Mouse (Mus musculus): ENCODE results near the gene Nav2.

Nav2 gene

DNA sequence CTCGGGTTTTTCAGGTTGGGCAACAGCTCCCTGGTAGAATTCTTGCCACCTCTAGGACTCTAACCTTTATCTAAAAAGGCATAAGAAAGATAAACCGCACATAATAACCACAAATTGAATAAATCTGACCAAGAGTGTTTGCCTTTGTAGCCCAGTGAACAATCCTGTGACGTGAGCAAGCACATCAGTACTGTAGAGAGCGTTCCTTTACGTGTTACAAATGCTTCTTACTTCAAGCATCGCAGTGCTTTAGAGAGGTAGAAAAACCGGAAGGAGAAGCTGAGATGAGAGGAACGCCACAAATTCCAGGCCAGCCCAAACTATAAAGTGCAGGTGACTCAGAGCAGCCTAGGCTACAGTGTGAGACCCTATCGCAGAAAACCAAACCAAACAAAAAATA, 503.3 kb downstream of the Nav2 start:
- in situ Hi-C loops (cut with MboI; ENCODE audit: low sequenced_read_pairs): no loop called here

DNA sequence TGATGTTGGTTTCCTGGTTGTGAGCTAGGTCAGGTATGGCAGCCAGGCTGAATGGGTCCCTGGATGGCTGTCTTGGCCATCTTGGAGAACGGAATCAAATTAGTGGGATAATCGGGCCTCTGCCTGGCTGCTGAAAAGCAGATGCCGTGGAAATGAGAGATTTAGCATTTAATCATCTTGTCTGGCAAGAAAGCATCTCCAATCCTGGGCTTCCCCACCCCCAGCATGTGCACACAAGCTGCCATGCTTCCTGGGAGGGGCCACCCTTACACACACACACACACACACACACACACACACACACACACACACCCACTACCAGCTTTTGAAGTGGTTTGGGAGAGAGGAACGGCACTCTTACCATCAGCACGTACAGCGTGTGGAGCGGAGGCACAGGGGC, 506.6 kb downstream of the Nav2 start:
- in situ Hi-C loops (cut with MboI; ENCODE audit: low sequenced_read_pairs): no loop called here

DNA sequence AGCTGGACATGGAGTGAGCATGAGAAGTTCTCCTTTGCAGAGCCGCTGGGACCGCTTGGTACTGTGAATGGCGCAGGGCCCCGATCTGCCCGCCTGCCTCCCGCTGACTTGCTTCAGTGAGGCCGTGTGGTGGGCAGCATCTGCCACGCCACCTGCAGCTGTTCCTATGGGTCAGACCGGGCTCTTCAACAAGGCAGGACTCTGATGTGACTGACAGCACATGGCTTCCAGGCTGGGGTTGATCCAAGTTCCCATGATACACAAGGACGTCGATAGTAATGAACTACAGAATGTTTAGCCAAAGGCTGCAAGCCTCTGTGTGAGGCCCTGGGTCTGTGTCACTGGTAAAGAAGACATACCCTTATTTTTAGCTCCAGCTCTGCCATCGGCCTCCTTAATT, 507.2 kb downstream of the Nav2 start:
- in situ Hi-C loops (cut with MboI; ENCODE audit: low sequenced_read_pairs): no loop called here

DNA sequence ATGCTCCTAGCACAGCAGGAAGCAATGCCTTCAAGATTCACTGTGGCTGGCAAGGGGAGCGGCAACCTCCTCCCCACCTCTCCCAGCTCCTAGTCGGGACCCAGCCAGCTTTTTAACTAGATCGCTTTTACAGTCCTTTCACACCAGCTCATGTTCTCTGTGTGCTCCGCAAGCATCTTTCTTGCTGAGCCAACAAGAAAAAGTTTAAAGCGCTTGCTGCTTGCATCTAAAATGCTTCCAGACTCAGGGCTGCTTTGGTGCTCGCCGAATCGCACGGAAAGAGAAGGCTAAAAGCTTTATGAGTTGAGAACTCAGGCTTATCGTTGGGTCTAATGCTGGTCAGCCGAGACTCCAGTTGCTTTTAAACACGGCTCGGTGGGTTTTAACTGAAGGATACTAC, 510.3 kb downstream of the Nav2 start:
- in situ Hi-C loops (cut with MboI; ENCODE audit: low sequenced_read_pairs): no loop called here

DNA sequence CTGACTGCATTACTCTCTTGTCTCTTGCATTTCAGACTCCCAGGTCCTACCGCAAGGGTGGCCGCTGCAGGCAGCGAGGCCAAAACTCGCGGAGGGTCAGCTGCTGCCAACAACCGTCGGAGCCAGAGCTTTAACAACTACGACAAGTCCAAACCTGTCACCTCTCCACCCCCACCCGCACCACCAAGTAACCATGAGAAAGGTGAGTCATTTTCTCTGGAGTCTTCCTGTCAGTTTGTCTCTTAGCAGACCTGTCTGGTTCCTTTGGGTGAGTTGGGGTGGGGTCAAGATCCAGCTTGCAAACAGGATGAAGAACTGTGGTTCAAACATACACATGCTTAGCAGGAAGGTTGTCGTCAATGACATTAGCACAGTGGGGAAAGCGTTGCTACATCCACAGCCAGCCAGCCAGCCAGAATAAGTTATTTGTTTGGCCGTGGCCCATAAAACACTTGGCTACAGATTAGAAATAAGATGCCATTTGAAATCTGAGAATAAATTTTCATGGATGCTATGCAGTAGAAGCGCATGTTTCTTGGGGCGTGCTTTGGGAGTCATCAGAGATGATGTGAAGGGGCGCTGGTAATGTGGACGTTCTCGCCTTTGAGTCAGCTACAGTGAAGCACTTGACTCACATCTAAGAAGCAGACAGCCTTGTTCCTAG, 511.8 kb downstream of the Nav2 start:
- in situ Hi-C loops (cut with MboI; ENCODE audit: low sequenced_read_pairs): no loop called here

DNA sequence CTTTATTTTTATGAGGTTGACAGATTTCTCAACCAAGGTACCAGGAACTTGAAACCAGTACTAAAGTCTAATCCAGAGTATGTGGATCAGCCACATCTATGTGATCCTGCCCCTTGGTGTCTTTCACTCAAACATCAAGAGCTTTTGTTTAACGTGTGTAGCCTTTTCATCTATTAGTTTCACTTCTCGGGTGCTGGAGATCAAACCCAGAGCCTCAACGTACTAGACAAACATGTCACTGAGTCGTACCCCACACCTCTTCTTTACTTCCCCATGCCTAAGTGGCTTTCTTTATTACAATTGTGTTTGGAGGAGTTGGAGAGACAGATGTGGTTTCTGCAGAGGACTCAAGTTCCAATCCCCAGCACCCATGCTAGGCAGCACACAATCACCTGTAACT, 512.7 kb downstream of the Nav2 start:
- in situ Hi-C loops (cut with MboI; ENCODE audit: low sequenced_read_pairs): no loop called here

DNA sequence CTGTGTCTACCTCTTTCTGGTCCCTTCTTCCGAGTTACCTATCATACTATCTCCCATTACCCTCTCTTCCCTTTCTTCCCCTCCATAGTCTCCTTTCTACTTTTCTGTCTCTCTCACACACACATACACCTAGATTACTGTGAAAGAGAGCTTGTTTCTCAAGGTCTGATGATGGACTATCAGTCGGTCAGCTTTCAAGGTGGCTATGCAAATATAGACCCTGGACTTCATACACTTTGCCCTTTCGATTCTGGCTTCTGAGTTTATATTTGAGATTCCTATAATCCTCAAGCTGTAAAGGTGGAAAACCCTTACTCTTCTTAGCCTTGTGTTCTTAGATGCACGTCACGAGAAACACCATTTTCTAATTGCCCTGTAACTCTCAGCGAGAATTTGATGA, 515.4 kb downstream of the Nav2 start:
- in situ Hi-C loops (cut with MboI; ENCODE audit: low sequenced_read_pairs): no loop called here

DNA sequence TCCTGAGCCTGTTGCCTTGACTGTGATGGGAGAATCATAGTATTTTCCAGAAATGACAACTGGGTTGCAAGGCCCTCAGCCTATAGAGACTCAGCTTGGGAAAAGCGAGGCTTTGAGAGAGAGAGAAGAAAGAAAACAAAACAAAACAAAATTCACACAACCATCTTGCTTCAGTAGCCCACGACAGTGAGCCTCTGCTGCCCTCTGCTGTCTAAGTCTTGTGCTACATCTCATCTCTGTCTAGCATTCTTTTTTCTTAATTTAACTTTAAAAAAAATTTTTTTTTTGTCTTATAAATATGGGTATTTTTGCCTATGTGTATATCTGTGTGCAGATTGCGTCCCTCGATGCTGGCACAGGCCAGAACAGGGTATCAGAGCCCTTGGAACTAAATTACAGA, 517.5 kb downstream of the Nav2 start:
- in situ Hi-C loops (cut with MboI; ENCODE audit: low sequenced_read_pairs): no loop called here

DNA sequence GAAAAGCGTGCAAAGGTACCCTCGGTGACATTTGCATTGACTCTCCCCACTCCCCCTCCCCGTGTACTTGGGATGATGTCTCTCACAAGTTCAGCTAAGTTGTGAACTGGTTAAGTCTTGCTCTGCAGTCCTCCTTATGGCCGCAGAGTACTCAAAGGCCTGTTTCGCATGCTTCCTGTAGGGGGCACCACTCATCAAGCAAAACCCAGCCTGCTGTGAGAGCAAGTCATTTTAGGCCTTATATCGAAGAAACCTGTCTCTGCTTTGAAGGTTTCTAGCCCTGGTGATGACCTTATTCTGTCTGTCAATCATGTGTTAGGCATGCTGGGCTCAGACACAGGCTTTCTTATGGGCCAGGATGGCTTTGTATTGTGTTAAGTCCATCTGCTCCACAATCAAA, 519.3 kb downstream of the Nav2 start:
- in situ Hi-C loops (cut with MboI; ENCODE audit: low sequenced_read_pairs): no loop called here

DNA sequence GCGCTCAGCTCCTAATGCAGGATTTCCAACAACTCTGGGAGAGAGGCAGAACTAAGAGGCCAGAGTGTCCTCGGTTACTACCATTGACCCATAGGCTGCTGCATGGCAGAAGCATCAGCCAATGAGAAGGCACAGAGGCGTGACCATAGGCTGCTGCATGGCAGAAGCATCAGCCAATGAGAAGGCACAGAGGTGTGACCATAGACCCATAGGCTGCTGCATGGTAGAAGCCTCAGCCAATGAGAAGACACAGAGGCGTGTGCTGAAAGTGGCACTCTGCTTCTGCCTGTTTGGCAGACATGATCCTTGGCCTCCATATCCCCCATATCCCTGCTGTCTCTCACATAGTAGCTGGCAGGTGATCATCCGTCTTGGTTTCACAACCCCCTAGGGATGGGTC, 520.4 kb downstream of the Nav2 start:
- in situ Hi-C loops (cut with MboI; ENCODE audit: low sequenced_read_pairs): no loop called here

DNA sequence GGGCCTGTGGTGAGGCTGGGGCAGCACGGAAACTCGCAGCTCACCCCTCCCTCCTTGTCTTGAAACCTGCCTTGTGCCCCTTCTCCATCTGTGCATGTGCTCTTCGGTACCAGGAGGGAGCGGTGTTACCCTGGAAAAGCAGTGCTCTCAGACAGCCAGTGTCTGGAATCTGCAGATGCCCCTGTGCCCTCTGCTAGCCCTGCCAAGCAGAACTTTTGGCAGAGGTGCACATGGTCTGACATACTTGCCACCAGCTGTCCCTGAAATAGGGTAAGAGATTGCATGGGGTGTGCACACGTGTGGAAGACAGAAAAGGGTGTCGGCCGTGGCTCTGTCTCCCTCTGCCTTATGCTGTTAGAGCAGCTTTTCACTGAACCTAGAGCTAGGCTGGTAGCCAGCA, 522.3 kb downstream of the Nav2 start:
- in situ Hi-C loops (cut with MboI; ENCODE audit: low sequenced_read_pairs): no loop called here

DNA sequence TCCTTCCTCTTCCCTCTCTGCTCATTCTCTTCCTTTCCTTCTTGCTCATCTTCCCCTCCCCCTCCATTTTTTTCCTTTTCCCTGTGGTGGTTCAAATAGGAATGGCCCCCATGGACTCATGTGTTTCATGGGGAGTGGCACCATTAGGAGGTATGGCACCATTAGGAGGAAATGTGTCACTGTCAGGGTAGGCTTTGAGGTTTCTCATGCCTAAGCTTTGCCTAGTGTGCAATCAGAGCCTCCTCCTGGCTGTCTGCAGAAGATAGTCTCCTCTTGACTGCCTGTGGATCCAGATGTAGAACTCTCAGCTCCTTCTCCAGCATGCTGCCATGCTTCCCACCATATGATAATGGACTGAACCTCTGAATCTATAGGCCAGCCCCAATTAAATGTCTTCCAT, 525.4 kb downstream of the Nav2 start:
- in situ Hi-C loops (cut with MboI; ENCODE audit: low sequenced_read_pairs): no loop called here

DNA sequence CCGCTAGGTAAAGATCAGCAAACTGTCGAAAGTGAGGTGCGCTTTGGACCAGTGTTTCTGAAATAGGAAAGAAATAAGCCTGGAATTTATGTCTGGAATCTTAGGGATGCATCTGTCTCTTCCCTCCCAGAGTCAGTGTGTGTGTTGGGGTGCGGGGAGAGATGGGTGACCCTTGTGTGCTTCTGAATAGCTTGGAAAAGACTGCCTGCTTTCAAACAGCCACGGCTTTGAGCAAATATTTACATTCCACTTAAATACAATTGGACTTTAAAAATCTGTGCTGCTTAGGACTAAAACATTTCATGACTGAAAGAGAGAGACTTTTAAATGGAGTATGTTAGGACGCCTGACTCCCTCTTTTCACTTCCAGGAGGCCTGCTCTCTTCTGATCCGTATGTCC, 528.0 kb downstream of the Nav2 start:
- in situ Hi-C loops (cut with MboI; ENCODE audit: low sequenced_read_pairs): no loop called here

DNA sequence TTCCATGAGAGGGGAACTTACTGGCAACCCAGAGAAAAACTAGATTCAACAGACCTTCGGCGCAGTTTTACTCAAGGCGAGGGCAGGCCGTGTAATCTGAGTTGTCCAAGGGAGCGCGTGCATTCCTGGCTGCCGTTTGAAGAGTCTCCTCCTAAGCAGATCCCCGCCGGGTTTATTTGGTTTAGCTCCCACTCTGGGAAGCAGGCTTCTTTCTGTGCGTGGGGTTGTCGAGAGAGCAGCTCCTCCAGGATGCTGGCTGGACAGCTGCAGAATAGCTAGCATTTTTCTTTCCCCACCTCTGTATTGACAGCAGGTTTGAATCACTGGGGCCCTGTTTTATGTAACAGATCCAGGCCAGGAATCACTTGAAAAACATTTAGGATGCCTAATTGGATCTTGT, 529.4 kb downstream of the Nav2 start:
- in situ Hi-C loops (cut with MboI; ENCODE audit: low sequenced_read_pairs): no loop called here

DNA sequence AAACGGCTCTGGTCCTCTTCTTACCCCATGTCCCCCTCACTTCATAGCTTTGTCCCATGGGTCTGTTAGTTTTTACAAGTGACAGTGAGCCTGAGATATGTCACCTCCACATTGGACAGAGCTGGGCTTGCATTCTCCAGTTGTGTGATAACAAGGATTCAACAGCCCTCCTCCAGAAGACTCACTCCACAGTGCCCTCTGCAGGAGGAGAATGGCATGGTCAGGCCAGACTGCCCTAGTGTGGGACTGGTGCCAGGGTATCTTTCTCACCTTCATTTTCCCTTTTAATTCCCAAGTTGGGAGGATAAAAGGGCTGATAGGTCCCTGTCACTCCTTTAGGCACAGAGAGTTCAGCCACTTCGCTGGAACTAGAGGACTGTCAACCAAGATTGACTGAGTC, 530.6 kb downstream of the Nav2 start:
- in situ Hi-C loops (cut with MboI; ENCODE audit: low sequenced_read_pairs): no loop called here

DNA sequence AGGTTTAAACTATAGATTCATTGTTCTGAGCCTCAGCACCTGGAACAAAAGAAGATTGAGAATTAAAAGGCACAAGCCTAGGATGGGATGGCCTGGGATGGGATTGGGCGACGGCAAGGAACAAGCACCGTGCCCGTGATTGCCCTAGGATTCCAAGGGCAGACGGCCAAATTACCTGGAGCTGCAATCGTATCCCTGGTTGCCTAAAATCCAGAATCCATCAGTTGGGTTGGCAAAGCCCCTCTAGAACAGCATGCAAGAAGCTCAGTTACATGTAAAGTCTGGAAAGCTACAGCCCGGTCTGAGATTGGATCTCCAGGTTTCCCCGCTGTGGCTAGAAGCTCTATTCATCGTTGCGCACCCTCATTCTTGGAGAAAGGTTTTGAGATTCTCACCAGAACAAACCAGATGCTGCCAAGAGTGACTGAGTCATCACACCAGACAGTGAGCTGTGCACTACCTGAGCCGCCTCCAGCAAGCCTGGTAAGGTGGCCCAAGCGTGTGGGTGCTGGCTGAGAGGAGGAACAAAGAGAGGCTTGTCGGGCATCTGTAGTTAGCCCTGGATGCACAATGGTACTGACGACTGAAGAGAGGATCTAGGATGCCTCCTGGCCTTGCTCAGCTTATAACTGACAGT, 531.9 kb downstream of the Nav2 start:
- in situ Hi-C loops (cut with MboI; ENCODE audit: low sequenced_read_pairs): no loop called here

DNA sequence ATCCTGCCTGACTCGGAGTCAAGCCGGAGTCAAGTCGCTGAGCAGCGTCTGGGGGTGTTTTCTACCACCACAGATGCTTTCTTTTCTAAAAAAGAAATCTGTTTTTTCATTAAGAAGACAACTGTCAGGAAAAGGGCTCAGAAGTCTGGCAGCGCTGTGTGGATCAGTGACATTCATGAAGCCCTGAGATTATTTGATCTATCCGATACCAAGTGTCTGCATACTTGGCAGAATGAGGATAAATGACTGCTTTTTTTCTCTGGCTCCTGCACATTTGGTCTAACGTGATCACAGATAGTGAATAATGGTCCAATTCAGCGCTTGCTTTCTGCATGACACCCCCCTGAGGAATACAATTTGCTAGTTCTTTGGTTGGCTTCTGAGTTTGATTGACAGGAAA, 533.7 kb downstream of the Nav2 start:
- in situ Hi-C loops (cut with MboI; ENCODE audit: low sequenced_read_pairs): no loop called here

DNA sequence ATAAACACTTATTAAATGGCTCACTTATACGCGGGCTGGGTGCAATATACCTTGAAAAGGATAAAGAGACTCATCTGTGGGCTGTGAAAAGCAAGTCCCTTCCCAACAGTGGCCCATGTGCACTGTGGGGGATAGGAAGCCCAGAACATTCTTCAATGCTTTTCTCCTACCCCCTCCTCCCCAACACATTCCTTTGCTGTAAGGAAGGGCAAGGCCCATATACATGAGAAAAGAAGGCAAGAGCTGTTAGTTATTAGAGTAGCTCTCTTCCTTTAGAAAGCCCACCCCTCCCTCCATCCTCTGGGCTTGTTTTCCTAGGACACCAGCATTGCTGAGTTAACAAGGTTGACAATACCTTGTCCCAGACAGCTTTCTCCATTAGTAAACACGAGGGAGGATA, 540.1 kb downstream of the Nav2 start:
- in situ Hi-C loops (cut with MboI; ENCODE audit: low sequenced_read_pairs): no loop called here

DNA sequence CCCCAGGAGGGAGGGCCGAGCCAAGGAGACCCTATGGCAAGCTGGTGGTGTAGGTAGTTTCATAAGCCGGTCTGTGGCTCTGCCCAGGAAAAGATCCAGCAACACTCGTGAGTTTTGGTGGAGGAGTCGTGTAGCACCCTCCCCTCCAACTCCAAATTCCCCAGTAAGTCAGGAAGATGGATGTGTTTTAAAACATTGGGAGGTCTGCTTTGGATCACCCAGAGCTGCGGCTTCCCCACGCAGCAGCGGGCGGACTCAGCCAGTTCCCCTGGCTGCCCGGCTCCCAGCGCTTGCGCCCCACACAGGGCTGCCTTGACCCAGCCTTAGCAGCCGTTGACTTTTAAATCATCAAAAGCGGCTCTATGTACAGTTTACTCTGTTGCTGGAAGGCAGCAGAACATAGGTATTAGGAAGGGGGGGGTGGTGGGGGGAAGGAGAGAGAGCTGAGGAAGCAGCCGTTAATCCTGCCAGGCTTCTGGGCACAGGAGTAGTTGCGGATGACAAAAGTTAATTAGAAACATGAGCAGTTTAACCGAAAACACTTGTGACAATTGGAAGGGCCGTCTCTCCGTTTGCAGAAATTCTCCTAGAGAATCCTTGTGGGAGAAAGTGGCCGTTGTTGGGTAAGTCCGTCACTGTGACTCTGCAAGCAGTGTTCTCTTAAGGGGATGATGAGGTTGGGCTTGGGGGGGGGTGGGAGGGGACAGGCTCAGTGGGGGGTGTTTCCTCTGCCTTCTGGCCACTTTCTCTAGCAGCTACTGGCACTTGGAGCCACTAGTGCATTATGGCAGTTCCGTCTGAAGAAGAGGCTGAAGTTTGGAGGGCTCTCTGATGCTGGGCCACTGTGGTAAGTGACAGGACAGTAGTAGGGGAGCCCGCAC, 542.0 kb downstream of the Nav2 start:
- in situ Hi-C loops (cut with MboI; ENCODE audit: low sequenced_read_pairs): no loop called here

DNA sequence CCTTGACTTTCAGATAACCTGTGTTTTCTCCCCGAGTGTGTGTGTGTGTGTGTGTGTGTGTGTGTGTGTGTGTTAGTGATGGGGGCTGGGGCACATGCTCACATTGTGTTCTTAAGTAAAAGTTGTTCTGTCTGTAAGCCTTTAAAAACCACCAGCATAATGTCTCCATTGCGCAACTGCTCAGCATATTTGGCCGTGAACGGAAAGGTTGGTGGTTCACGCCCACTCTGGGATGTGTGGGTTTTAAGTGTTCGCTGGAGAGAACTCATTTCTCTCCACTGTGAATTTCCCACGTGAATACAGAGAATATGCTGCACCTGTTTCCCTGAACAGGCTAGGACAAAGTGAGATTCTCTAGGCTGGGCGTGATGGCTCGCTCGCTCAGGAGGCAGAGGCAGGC, 542.7 kb downstream of the Nav2 start:
- in situ Hi-C loops (cut with MboI; ENCODE audit: low sequenced_read_pairs): no loop called here

DNA sequence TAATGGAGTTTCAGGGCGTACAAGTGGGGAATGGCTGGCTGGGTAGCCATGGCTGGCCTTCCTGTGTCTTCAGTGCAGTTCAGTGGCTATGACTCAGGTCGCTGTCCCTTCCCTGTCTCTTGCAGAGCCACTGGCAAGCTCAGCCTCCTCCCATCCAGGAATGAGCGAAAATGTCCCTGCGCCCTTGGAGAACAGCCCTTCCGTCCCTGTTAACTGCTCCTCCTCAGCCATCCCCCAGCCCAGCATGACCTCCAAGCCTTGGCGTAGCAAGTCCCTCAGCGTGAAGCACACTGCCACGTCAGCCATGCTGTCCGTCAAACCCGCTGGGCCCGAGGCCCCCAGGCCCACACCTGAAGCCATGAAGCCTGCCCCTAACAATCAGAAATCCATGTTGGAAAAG, 543.8 kb downstream of the Nav2 start:
- in situ Hi-C loops (cut with MboI; ENCODE audit: low sequenced_read_pairs): no loop called here

DNA sequence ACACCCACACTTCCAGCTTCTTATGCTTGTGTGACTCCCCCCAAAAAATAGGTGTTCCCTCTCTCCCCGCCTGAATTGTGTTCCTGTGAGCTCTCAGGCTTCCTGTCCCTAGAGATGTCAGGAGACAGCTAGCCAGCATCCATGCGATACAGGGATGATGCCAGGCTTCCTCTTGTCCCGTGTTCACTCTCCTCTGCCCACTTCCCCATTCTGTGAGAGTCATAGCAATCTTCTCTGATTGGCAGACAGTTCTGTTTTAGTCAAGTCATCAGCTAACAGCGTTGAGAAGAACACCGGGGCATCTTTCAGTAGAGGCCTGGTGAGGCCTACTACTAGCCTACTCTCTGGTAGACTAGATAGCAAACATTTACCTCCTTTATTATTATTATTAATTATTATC, 546.1 kb downstream of the Nav2 start:
- in situ Hi-C loops (cut with MboI; ENCODE audit: low sequenced_read_pairs): no loop called here

Measured in CH12F3 (cell line).